Mouse (Mus musculus) cortical plate, adult 2 months (tissue): Measurements from ENCODE around the gene Celsr3.

Experiments
- CTCF ChIP-seq: fragments of 200-500 bp; IDR thresholded peaks from 2 replicates; pipeline ENCODE4 v1.5.1; 2011; ENCODE audit warnings: mild to moderate bottlenecking, control low read depth, low read length; ENCODE audit not compliant: insufficient read depth; ENCODE audit errors: extremely low read depth
- POLR2A ChIP-seq: fragments of 200-500 bp; IDR thresholded peaks from 2 replicates; pipeline ENCODE4 v1.6.1; 2011; ENCODE audit warnings: mild to moderate bottlenecking, low read length, control low read depth; ENCODE audit not compliant: insufficient read depth; ENCODE audit errors: extremely low read depth

- no peak for TF ChIP-seq CTCF
- no peak for TF ChIP-seq POLR2A
These were observed 43.1 kb upstream of the Celsr3 start for GRCm38 (mm10) chr9:108782836-108783547.
